Mouse (Mus musculus) liver, embryonic 14 days (tissue): ENCODE measurements around the gene Zfp282. TPM values are rescaled to one million over a fixed set of nuclear protein-coding genes. Genes with fewer than 3 reads are reported as not detected.

ENCODE experiments used
- polyA plus RNA-seq: library from polyadenylated mRNA; depleted of rRNA; stranded (reverse); fragments of >200 nt; gene quantifications from 2 replicates; pipeline ENCODE4 v1.2.3, GENCODE M21; 2012; rRNA removed

Zfp282 gene
- 2.3 TPM in 2 replicates for polyA plus RNA-seq

GRCm38 (mm10) chr6:47877058-47877457 is at the start of gene Zfp282:
TSS of gene Zfp282 (plus strand) at chr6:47877204.

GRCm38 (mm10) chr6:47830104-47831078 is 46.6 kb upstream of the Zfp282 start, which contains the start of gene Zfp786:
TSS of gene Zfp786 (minus strand) at chr6:47830867.

GRCm38 (mm10) chr6:47835482-47835983 is 41.5 kb upstream of the Zfp282 start, which contains the start of gene Zfp398:
TSS of gene Zfp398 (plus strand) at chr6:47835661.

GRCm38 (mm10) chr6:47920447-47921340 is 43.7 kb downstream of the Zfp282 start, which contains the start of gene Zfp212:
TSS of gene Zfp212 (plus strand) at chr6:47920476.

GRCm38 (mm10) chr6:47953191-47953726 is 76.3 kb downstream of the Zfp282 start, which contains the start of gene Zfp956:
TSS of gene Zfp956 (plus strand) at chr6:47953390.

Other genes with a start within 250 kb of the Zfp282 start
- gene Pdia4, start 63.8 kb upstream of the Zfp282 start, polyA plus RNA-seq = 47.7 and 51.4 TPM in 2 replicates
- gene Zfp786, start 46.3 kb upstream of the Zfp282 start, polyA plus RNA-seq = 0.16 and 0.18 TPM in 2 replicates
- 1.7 TPM in 2 replicates for gene Zfp398, start 41.5 kb upstream of the Zfp282 start, polyA plus RNA-seq
- gene Zfp212, start 43.3 kb downstream of the Zfp282 start, polyA plus RNA-seq = 4.3 and 5.1 TPM in 2 replicates
- gene Zfp956, start 76.2 kb downstream of the Zfp282 start, polyA plus RNA-seq = 3.9 and 4.2 TPM in 2 replicates
- gene Zfp777, start 171.7 kb downstream of the Zfp282 start, polyA plus RNA-seq = 3.0 and 3.8 TPM in 2 replicates
- gene Zfp746, start 209.4 kb downstream of the Zfp282 start, polyA plus RNA-seq = 4.8 and 5.1 TPM in 2 replicates